Mouse (Mus musculus) ovary, postnatal 14 days (tissue): ENCODE results near the gene Pkig.
"Not testable (repeated sequence)": the region's sequence is repeated elsewhere in the genome, so short reads cannot be mapped to it uniquely, and the experiment has no call there.

Experiments used
- DNase-seq: peaks from one replicate; pipeline ENCODE4 v3.0.0; 2022; ENCODE audit warnings: low spot score

Gene Pkig

DNA sequence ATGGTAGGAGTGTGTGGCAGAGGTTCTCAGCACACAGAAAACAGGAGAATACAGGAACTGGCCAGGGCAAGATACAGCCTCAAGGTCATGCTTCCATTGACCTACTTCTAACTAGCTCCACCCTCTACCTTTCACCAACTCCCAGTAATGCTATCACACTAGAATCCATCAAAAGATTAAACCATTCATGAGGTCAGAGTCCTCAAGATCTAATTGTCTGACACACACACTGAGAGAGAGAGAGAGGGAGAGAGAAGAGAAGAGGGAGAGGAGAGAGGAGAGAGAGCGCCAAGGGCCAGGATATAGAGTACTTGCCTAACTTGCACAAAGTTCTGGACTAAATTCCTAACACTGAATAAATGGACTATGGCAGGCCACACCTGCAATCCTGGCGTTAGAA, 24.2 kb downstream of the Pkig start:
- no peak for DNase-seq

DNA sequence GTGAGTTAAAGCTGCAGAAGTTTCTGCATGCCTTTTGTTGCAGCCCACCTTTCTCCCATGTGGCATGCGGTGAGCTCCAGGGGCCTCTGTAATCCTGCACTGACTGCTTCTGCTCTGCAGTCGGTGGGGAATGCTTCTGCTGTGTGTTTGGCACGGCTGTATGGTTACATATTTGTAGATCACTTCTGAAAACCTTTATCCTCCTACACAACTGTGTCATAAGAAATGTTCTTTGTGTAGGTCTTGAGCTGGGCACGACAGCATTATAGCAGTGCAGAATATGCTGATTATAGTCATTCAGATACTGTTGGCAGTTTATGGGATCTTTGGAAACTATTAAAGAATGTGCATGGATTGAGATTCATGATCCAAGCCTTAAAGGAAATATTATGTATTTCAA, 27.1 kb downstream of the Pkig start:
- DNase-seq: no peak

DNA sequence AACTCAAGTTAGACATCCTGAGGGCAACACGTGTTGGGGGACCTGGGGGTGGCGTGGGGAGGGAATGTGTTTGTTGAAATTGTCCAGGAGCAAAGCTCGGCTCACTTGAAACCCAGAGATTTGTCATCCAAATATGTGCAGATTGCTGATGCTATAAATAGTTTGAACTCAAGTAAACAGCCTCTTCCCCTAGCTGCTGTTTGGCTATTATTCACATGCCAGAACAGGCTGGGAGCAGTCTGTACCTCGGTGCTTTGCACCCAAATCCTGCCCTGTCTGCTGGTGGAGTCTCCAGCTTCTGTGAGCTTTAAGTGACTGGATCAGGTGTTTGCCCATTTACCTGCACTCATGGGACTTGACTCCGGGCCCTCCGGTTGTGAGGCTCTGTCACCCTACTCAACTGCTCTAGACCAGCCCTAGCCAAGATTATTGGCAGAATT, 27.6 kb downstream of the Pkig start:
- no peak for DNase-seq

DNA sequence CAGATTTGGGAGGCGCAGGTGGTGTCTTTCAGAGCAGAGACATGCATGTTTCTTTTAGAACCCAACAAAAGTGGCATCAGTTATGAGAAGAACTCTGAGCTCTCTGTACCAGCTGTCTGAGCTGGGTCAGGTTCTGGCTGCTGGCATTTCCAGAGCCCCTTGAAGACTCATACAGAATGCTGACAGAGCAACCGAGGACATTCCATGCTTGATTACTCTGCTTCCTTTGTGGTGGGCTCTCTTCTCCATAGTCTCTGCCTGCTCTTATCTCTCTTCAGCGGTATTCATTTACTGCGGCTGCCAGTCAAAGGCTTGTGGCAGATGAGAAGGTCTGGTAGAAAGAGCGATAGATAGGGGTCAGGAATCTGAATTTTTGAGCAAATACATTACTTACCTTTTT, 28.0 kb downstream of the Pkig start:
- DNase-seq: no peak

DNA sequence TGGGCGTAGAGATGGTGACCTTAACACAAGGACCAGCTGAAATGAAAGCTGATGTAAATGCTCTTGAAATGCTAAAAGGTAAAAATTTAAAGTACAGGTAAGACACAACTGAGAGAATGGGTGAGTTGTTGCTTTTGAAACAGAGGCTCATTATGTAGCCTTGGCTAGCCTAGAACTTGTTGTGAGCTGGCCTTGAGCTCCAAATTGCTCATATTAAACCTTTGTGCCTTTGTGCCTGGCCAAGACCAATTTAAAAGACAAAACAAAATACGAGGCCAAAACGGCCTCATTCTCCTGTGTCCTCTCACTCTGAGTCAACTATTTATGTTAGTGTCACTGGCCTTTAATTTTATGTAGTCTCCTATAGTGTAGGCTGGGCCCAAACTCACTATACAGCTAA, 28.7 kb downstream of the Pkig start:
- no peak for DNase-seq

DNA sequence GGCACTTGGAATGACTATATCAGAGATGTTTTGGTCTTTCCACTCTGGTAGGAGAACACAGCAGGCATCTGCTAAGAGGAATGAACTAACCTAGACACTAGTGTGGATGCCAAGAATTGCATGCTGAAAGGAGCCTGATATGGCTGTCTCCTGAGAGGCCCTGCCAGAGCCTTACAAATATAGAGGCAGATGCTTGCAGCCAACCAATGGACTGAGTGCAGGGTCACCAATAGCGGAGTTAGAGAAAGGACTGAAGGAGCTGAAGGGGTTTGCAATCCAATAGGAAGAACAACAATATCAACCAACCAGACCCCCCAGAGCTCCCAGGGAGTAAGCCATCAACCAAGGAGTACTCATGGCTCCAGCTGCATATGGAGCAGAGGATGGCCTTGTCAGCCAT, 30.2 kb downstream of the Pkig start:
- not testable (repeated sequence) for DNase-seq

DNA sequence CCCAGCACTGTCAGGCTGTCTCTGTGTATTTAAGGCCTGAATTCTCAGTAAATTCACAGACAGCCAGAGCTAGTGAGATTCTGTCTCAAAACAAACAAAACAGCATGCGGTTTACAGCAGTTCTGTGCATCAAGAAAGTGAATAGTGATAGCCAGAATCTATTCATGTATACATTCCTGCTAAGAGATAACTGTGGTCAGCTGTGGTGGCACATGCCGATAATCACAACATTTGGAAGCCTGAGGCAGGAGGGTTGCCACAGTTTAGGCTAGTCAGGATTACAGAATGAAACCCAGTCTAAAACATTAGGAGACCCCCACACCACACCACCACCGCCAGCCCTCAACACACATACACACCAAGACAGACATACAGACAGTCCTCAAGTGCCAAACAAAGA, 31.6 kb downstream of the Pkig start:
- no peak for DNase-seq

DNA sequence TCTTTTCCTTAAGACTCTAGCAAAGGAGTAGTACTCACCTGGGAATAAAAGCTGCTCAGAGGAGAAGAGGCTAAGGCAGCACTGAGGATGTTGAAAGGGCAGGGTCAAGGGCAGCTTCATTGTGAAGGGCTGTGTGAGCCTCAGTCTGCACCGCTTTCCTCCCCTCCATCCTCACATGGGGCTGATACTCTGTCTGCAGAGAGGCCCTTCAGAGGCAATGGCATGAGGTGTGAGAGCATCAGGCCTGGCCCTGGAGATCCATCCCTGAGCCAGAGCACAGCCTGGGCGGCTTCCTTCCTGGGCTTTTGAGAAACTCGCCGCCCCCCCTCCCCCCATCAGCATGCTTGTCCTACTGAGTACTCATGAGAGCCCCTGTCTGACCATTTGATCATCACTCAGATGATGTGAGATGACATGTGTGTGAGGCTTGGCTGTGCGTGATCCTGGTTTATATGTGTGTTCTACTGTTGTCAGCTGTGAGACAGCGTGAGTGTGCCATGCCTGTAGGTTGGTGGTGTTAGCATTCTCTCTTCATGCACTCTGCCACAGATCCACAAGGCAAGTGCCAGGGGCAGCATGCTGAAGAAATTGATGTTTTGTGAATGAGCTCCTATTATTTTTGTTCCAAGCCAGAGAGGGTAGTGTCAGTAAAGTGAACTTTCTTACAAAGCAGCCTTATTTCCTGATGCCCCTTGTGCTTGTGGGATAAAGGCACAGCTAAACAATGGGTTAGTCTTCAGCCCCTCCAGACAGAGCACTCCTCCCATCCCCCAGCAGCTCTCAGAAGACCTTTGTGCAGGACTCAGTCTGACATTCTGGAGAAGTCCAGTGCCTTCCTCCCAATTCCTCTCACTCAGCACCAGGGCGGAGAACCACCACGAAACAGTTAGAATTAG, 32.5 kb downstream of the Pkig start:
- no peak for DNase-seq

DNA sequence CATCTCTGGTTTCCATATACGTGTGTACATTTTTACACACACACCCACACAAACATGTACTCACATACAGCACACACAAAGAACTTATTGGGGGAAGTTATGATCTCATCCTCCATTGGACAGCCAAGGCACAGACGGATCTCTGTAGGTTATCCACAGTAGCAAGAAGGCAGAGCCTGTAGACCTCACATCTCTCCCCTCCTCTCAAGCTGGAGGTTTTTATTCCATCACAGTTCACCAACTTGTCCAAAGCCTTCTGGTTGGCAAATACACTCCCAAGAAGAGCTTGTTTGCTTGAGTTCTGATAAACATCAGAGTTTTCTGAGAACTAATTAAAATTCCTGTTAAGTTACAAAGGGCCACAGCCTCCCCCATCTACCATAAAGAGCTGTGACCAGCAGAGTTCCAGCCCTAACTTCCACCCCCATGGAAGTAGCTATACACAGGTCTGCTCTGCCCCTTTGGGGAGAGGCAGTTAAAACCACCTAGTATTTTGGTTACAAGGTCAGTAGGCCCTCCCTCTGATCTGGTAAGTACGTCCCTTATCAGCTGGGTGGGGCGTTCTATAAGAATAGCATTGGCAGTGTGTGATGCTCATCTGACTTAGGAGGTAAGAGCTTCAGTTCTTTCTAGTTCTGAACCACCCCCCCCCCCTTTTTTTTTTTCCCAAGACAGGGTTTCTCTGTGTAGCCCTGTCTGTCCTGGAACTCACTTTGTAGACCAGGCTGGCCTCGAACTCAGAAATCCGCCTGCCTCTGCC, 33.8 kb downstream of the Pkig start:
- no peak for DNase-seq

DNA sequence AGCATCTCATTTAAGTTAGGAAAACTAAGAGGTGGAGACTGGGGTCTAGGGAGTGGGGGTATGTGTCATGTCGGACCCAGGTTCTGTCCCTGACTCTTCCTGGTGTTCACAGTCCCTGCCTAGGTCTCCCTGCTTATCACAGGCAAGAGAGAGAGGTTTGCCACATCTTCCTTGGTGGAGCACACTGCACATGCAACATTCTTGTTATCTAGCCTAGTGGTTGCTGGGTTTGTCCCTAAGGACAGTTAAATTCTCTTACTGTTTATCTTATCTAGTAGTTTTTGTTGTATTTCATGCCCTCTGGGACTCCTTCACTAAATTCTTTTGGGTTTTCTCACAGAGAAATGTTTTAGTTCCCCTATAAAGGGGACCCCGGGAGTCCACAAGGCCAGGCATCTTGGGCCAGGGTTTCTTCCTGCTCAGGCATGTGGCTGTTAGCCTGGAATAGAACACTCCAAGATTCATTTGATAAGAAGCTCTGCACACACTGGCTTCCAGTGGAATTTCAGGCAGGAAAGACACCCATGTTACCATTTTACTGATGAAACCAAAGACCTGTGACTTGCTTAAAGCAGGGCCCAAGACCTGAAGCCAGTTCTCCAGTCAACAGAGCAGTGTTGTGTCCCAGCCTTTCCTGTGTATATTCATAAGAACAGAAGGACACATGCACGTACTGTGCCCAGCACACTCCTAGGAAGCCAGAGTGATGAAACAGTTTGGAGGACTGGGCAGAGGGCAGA, 34.9 kb downstream of the Pkig start:
- no peak for DNase-seq

DNA sequence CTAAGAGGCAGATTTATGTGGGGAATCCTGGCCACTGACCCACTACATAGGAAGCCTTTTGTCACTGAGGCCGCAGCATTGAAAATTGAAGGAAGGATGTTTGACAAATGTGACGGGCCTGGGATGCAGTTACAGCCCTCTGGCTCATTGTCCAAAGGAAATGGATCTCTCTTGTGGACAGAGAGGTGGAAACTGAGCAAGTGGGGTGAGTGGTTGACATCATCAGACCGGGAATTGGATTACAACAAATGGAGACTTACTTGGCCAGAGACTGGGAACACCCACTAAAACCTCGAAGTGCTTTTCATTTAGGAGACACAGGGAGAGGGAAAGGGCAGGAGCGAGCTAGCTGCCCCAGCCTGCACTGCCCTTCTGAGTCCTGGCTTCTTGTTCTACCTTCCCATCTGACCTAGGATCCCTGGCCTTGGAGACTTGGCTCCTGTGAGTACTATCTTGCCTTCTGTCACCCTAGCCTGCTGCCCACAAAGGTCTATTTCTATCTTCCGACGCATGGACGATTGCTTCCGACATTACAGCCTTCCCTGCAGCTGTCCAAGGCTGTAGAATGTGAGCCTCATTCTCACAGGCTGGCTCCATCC, 35.6 kb downstream of the Pkig start:
- DNase-seq: no peak

DNA sequence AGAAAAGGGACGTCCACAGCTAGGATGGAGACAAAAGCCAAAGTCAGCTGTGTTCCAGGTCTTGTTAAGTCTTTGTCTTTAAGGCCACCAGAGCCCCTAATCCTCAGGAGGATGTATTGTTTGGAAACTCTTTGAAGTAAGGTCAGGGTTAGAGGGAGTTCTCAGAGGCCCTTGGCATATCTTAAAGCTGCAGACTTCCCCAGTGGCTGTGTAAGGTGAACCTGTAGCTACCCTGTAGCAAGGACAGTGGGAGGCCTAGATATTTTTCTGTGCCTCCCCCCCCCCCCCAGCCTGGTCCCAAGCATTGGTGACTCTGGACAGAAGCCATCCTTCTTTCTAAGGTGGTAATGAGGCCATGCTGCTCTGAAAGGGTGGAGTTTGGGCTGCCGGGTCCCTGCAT, 38.6 kb downstream of the Pkig start:
- no peak for DNase-seq

DNA sequence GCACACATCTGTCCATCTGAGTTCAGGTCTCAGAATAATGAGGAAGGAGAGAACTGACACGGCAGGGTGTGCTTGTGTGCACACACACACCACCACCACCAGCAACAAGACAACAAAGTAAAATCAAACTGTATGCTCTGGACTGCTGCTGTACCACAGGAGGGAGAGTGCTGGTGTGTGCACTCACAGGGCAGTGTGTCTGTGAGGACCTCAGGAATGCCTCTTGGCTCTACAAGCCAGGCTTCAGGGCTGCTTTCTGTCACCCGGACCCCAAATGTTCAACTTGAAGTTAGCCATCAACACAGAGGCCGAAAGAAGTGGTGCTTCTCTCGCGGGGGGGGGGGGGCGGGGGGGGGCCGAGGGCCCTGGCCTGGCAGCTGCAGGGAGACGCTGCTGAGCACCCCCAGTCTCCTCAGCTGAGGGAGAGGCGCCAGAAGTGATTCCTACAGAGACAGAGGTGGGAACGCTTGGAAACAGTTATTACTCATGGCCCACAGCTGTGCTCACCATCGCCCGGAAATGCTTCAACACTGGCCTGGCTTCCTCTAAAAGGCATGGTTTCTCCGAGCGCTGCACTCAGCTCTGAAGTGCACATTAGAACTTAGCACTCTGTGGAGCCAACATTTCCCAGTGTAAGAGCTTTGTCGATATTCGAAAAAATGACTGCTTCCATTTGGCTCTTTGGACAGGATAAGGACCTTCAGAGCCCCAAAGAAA, 39.7 kb downstream of the Pkig start:
- no peak for DNase-seq

DNA sequence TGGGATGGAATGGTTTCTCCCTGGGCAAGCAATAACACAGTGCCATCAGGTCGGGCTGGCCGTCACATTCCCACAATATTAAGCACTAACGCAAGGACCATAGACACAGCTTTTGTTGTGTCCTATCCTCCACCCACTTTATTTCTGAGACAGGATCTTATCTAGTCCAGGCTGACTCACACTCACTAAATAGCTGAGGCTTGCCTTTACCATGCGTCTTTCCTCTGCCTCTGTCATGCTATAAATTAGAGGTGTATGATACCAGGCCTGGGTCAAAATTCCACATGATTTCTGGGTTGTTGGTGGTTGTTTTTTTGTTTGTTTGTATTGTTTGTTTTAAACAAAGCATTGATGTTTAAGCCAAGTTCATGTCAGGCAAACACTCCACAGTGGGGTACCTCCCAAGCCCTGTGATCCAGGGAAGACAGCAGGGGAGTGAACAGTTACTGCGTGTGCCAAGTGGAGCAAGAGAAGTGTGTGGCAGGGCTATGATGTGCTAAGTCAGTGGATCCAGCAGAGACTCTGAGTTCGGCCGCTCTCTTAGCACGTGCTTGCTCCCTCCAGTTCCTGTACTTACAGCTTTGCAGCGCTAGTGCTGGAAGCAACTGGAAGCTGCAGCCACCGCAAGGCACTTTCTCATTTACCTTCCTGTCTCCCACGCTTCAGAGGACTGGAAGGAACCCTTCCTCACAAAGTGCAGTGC, 41.0 kb downstream of the Pkig start:
- no peak for DNase-seq

DNA sequence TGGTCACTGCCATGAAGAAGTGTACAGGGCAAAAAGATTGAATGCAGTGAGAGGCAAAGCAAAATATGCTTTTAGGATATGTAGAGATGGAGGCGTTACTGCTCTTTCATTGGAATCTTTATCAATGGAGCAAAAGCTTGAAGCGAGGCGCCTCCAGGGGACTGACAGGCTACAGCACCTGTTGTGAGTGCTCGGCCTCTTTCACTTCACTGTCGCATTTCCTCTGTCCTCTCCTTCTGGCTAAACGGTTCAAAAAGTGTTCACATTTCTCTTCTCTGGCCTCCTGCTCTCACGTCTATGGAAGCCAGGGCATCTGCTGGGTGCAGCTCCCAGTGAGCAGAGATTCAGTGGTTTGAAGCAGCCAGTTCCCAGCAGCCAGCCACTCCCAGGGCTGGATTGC, 44.2 kb downstream of the Pkig start:
- DNase-seq: no peak

DNA sequence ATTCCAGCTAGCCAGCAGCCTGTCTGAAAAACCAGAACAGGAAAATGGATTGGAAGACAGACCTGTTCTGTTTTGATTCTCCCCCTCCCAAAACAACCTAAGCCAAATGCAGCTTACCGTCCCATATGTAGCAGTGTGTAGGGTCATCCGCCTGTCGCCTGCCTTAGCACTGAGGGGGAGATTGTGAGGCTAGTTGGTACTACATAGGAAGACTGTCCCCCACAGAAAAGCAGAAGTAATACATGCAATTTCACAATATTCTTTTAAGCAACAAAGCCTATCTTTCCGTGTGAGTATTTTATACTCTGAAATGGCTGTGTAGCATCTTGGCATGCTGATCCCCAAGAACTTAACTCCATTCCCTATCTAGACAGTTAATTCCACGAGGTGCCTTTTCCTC, 44.7 kb downstream of the Pkig start:
- no peak for DNase-seq

DNA sequence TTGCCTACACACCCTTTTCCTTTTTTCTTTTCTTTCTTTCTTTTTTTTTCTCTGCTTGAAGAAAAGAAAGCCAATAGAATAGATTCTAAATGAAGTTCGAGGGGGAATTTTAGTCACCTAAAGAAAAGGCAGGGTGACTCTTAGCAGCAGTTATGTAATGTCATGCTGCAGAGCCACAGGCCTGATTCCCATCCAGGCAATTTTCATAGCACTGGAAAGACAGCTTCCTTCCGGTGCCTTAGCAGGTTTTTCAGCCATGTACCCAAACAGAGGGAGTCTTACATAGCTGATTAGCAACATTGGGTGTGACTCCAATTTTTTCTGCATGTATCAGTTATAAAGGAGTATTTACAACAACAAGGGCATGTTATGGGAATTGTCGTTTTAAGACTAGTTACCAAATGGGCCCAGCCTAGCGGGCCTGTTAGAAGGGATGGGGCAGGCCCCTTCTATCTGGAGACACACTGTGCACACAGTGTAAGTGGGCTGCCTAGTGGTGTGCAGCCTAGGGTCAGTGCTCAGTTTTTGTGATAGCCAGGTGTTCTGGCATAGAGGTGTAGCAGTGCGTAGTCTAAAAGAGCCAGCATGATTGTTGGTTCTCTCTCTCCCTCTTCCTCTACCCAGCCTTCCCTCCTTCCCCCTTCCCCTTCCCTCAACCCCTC, 45.5 kb downstream of the Pkig start:
- no peak for DNase-seq

DNA sequence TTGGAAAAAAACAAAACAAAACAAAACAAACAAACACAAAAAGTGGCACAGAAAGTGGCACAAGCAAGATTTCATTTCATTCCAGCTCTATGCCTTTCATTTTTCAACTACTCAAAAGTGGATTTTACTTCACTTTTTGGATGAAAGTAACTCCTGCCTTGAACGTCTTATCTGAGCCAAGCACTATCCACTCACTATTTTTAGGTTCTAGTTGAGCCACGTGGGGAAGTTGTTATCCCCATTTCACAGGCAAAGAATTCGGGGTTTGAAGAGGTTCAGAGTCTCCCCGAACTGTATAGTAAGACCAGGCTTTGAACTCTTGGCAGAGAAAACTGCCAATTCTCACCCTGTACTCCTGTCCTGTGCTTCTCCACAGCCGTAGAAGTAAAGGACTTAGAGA, 50.1 kb downstream of the Pkig start:
- DNase-seq: no peak

DNA sequence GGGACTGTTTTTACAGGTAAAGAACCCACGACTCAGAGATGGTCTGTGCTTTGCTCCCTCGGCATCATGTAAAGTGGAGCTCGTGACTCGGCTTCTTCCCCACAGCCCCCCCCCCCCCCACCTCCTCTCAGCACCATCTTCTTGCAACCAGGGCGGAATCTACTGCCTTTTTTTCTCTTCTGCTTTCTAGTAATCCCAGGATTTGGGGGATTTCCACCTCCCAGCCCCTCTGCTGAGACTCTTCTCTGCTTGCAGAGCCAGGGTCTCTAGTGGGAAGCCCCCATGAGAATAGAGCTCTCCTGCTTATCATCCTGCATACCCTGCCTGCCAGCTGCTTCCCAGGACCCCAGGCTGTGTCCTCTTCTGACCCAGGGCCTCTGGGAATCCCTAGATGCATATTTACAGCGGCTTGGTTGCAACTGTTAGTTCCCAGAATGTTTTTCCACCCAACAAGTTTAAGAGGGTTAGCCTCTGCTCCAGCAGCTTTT, 50.6 kb downstream of the Pkig start:
- no peak for DNase-seq

DNA sequence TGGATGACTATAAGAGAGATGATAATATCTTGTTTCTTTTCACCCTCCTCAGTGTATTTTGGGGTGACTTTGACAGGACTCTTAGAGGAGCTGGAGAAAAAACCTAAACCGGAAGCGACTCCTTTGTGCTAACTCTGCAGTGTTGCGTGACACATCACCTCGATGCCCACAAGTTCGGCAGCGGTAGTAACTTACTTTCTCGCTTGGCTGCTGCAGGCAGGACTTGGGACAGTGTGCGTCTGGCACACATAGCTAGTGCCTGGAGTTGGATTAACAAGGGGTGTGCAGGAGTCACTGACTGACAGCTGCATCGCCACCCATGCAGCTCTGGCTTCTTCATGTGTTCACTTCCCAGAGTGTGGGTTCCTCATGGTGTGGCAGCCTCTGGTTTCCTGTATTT, 51.8 kb downstream of the Pkig start:
- DNase-seq: no peak
